Mouse (Mus musculus): ENCODE results near the gene Dgkh.
A peak's percentile ranks its signal among the peaks of the same experiment; 100 is the strongest.

Gene Dgkh

DNA sequence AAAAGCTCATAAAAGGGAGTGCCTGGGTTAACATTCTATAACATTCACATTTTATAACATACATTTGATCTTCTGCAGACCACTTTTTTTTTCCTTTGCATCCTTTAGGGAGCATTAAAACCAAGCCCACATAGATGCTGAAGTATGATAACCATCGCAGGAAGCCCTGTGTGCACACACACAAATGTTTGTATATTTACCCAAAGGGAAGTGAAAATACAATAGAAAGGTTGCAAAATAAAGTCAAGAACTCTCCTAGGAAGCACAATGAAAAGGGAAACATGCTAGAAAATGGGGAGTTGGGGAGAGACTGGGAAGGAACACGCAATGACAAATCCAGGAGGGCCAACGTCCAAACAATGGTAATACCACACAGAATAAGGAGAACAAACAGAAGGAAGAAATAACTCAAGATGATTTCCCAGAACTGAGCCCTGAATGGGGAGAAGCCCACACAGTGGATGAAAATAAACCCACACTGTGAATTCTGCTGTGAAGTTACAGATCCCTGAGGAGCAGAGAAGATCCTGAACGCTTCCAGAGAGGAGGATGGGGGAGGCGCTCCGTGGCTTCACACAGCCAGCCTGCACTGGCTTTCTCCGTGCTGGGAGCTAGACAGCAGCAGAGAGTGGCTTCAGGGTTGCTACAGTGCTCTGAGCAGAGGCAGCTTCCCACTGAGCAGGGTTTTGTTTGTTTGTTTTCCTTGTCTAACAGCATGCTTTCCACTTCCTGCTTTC is 54.6 kb downstream of the Dgkh start:
- no peak for DNase-seq (ENCODE audit: low spot score in 2 of 2)

DNA sequence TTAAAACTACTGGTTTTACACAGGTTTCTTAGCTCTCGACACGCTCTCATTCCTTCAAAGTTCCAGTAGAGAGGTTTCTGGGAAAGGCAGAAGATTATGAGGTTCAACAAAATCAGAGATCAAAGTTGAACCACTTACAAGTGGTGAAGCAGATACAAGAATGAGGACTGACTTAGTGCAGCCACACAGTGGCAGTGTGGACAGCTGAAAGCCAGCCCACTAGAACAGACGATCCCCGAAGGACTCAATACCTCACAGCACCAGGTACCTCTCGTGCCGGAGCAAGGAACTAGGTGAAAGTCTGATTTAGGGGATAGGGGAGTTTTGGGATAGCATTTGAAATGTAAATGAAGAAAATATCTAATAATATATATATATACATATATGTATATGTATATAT is 56.1 kb downstream of the Dgkh start:
- DNase-seq (ENCODE audit: low spot score in 2 of 2), result no peak

DNA sequence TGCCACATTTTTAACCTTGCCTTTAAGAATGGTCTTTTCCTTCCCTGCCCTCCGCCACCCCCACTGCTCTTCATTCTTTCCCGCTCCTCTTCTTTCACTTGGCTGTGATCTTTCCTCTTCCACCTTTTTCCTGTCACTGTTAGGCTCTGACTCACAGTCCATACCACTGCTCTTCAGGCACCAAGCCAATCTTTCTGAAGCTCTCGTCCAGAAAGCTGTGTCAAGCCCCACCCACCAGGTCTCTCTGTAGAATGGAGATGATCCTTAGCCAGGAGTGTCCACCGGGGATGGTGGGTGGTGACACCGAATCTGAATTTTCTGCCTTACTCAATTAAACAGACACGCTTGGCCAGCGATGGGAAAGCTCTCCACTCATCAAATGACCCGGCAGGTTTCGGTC is 58.0 kb downstream of the Dgkh start:
- no peak for DNase-seq (ENCODE audit: low spot score in 2 of 2)

DNA sequence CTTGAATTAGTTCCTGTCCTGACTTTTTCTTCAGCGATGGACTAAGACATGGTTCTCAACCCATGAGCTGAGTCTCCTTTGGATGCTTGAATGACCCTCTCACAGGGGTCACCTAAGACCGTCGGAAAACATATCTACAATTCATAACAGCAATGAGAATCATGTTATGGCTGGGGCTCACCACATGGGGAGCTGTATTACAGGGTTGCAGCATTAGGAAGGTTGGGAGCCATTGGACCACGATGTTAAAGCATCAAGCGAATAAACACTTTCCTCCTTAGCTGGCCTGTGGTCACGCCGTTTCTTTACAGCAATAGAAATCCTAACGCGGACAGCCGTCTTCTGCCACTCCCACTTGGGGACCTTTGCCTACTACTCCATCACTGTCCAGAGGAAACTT is 62.6 kb downstream of the Dgkh start:
- DNase-seq (ENCODE audit: low spot score in 2 of 2), result no peak

DNA sequence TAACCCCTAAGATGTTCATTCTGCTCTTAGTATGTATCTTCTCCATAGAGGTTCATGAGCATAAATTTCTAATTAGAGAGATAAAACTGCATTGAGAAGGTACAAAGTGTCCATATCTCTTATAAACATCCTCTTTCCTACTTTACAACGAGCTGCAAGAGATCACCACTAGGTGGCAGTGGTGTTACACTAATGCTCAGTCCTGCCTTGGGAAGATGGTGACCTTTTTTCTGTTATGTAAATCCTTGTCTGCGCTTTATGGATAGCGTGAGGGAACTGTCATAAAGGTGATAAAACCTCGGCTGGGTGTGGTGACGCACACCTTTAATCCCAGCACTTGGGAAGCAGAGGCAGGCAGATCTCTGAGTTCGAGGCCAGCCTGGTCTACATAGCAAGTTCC is 64.3 kb downstream of the Dgkh start:
- peak; percentile 28 to 44 for DNase-seq (ENCODE audit: low spot score in 2 of 2)

DNA sequence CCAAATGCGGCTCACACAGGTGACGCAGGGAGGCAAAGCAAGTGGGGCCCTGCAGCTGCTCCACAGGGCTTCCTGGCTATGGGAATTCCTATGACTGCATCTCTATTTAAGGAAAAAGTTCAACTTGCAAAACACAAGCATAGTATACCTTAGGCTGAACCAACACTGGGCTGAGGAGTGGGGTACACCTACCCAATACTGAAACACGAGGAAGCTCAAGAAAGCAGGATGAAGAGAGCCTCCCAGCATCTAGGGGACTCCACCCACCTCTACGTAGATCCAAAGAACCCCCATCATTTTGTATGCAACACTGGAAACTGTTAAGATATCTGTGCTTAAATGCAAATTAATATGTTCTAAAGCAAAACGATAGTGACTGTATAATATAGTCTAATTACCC is 64.8 kb downstream of the Dgkh start:
- no peak for DNase-seq (ENCODE audit: low spot score in 2 of 2)

- DNase-seq (ENCODE audit: low spot score in 2 of 2), result no peak
Measured at GRCm38 (mm10) chr14:78662641-78663040, 69.9 kb downstream of the Dgkh start.

GRCm38 (mm10) chr14:78661462-78661861 is 71.1 kb downstream of the Dgkh start:
- no peak for DNase-seq (ENCODE audit: low spot score in 2 of 2)

DNA sequence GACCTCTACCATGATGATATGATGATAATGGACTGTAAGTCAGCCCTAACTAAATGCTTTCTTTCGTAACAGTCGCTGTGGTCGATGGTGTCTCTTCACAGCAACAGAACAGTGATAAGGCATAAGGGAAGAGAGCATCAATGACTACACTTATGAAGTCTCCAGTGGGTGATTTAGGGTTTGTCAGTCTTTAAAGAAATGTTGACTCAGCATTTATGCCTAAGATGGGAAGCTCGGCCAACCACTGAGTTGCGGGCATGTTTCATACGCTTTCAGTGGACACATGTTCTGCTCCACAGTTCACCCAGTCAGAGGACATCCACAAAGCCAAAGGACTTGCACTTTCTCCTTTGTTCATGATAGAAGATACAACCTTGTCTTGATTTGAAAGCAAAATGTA is 73.9 kb downstream of the Dgkh start:
- DNase-seq (ENCODE audit: low spot score in 2 of 2), result no peak

DNA sequence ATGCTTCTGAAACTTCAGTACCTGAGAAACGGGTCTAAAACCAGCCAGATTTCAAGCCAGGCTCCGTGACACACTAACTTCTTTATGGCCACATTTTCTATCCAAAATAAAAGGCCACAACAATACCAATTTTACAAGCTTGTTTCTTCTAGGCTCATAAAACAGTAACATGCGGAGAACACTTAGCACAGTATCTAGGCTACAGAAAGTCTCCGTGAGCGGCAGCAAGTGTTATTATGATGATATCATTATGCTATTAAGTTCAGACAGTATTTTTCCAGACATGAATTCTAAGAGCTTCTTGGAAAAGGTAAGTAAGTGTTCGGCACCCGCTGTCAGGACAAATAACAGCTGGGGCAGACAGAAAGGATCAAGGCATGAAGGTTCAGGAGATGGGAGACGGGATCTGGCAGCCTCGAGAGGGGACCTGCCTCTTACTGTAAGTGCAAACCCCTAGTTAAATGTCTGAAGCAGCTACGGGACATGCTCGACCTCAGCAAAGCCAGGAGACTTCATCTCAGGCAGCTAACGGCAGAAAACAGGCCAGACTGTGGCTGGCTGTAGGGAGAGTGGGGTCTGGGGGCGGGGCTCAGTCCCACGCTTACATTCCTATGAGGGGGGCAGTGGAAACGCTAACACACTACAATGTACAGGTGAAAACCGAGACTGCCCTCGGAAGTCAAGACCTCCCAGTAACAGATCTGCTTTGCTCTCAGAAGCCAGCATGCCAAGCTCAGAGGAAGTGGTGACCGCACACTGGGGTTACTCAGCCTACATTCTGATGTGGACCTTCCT is 75.5 kb downstream of the Dgkh start:
- no peak for DNase-seq (ENCODE audit: low spot score in 2 of 2)

- no peak for DNase-seq (ENCODE audit: low spot score in 2 of 2)
Measured at GRCm38 (mm10) chr14:78654939-78655556, 77.5 kb downstream of the Dgkh start.

GRCm38 (mm10) chr14:78654196-78654595 is 78.4 kb downstream of the Dgkh start:
- DNase-seq (ENCODE audit: low spot score in 2 of 2), result no peak

DNA sequence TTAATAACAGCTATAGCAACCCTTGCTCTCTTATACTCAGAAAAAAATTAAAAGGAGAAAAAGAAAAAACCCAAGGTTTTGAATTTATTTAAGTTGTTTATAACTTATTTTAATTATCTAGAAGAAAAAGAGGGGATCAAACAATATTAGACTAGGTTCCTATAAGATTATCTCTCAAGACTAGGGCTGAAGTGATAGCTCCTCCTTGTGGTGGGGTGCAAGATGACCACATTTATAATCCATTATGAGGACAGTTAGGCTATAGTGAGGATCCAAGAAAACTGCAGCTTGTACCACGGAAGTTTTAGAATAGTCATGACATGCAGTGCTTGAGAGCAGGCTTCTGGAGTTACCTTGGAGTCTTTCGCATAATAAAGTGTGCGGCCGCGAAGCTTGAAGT is 79.2 kb downstream of the Dgkh start:
- DNase-seq (ENCODE audit: low spot score in 2 of 2), result no peak

DNA sequence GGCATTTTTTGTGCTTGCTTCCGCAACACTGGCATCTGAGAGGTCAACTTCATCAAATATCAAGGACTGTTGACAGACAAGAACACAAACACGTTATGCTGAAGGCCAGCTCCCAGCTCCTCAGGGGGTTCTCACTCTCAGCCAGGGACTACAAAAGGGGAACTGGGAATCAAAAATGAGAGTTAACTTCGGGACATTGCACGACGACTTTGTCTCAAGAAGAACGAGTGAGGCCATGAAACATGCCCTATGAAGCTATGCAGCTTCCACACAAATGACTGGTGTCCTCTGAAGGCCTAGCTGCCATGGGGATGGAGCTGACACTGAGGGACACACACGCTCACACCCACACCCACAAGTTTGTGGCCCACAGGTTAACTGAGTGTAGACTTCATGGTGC is 80.9 kb downstream of the Dgkh start:
- no peak for DNase-seq (ENCODE audit: low spot score in 2 of 2)

DNA sequence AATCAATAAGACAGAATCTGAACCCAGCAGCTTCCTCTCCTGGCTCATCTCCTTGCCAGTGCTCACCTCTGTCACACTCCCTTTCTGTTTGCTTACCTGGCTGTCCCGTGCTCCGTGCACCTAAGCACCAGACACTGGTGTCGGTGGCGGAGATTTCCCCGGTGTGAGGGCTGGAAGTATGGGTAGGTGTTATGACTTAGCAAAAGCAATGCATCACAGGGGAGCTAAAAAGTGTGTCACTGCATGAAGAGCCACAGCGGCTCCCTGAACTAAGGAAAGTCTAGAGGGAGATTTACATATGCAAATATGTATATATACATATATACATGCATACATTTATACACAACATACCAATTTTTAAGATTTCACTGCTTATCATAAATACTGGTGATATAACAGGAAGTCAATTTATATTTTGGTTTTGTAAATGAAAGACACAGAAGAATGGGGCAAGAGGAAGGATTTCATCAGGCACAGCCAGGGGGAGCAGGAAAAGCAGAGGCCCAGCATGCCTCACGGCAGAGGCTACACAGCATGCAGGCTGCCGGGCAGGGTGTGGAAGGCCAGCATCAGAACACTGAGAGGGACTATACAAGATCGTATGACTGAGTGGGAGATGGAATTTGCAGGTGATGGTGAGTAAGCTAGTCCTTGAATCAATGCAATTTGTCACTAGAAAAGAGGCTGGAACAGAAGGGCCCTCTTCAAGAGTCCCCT is 82.0 kb downstream of the Dgkh start:
- DNase-seq (ENCODE audit: low spot score in 2 of 2), result no peak

DNA sequence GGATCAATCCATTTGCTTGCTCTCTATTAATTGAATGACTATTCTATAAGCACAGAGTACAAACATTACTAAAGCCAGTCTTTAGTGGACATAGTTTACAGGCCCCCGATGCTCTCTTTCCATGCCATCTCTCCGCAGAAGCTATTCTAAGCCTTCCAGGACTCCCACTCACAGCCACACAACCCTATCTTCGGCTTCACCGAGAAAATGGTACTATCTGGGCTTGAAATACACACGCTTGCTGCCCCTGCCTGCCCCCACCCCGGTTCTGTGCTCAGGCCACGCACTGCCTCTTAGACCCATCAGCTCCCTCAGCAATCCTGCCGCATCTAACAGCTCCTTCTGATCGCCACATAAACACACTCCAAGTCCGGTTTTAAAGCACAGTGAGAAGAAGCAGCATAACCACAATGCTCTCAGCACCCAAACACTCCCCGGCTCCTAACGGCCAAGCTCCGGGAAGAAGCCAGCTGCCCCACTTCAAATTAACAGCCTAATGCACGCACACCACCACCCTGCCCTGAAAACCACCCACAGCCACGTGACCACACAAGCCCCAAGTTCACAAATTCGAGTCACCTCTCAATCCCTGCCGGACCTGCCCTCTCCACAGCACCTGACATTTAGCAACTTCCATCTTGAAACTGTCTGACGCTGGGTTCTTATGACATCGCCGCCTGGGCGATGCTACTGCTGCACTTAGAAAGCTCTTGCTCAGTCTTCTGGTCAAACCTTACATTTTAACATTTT is 82.9 kb downstream of the Dgkh start:
- no peak for DNase-seq (ENCODE audit: low spot score in 2 of 2)

- no peak for DNase-seq (ENCODE audit: low spot score in 2 of 2)
Measured at GRCm38 (mm10) chr14:78645622-78646021, 87.0 kb downstream of the Dgkh start.

- DNase-seq (ENCODE audit: low spot score in 2 of 2), result no peak
Measured at GRCm38 (mm10) chr14:78641314-78641713, 91.3 kb downstream of the Dgkh start.

GRCm38 (mm10) chr14:78639691-78640090 is 92.9 kb downstream of the Dgkh start:
- no peak for DNase-seq (ENCODE audit: low spot score in 2 of 2)

- no peak for DNase-seq (ENCODE audit: low spot score in 2 of 2)
Measured at GRCm38 (mm10) chr14:78635612-78636400, 96.8 kb downstream of the Dgkh start.

GRCm38 (mm10) chr14:78632747-78633146 is 99.8 kb downstream of the Dgkh start:
- DNase-seq (ENCODE audit: low spot score in 2 of 2), result no peak

Data from urinary bladder, adult 18-20 months (tissue).